Mouse (Mus musculus) pancreas, adult 10 weeks (tissue): ENCODE data around the gene Cops4. TPM values are rescaled to one million over a fixed set of nuclear protein-coding genes. Genes with fewer than 3 reads are reported as not detected.

Experiments
- polyA plus RNA-seq: library from polyadenylated mRNA; stranded (reverse); fragments of 350-450 nt; fragmentation: Illumina TruSeq; extraction: RNeasy Lipid Tissue Mini Kit (QIAGEN cat#74804); gene quantifications from one replicate; pipeline ENCODE4 v1.2.3, GENCODE M21; 2015; ENCODE audit warnings: low read depth, low replicate concordance; ENCODE audit not compliant: insufficient read depth

Gene Cops4
- polyA plus RNA-seq: 13.6 TPM

DNA sequence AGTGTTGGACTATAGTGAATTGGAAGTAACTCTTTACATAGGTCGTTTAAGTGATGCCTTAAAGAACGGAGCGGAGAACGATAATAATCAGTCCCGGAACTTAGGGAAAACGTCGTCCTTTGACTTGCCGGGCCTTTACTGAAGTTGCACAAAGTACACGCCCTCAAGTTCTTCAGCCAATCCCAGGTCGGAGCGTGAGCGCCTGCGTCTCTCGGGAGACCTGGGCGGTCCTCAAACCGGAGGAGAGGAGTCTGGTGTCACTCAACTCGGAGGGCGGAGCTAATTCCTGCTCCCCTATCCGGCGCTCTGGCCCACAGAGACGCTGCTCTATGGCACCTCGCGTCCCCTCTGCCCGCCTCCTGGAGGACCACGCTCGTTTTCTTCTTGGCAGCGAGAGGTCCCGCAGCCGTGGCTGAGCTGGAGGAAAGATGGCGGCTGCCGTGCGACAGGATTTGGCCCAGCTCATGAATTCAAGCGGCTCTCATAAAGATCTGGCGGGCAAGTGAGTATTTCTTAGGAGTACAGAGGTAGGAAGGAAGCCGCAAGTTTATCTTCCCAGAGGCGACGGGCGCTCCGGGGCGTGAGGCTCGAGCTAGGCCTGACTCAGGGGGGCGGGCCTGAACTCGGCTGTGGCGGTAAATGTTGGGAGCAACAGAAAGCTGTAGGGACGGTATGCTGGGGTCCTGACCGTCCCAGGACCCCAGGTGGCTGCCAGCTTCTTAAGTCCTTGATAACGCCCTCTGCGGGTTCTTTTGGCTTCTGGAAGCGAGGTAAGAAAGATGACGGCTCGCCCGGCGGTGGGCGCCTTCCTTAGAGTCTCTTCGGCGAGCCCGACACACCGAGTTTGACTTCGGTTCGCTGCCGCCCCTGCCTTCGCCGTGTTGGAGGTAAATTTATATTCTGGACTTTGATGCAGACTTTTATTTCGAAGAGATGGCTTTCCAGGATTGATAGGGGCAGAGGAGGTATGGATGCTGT, at the start of gene Cops4:
Gene Cops4, plus strand, starts transcription at position 261 of the 978 bp plus-strand sequence.

DNA sequence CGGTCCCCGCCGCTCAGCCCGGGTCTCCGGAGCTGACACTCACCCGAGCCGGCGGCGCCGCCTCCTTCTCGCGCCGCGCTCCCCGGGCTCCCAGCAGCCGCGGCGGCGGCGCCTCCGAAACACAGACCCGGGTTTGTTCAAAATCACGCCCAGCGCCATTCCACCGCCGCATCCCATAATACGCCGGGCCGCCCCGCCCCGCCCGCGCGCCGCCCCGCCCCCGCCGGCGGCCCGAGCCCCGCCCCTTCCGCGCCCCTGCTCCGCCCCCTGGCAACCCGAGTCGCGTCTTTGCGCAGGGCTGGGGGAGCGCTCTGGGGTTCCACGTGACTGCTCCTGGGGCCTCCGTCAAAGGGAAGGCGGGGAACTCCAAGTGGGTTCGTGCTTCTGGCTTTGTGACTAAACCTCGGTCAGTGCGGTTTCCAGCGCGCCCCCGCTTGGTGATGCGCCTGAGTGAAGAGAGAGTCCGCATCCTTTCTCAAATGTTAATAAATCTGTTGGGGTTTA, 17.6 kb upstream of the Cops4 start, which contains the start of gene Lin54:
Gene Lin54, minus strand, starts transcription at position 182 of the 504 bp plus-strand sequence.

DNA sequence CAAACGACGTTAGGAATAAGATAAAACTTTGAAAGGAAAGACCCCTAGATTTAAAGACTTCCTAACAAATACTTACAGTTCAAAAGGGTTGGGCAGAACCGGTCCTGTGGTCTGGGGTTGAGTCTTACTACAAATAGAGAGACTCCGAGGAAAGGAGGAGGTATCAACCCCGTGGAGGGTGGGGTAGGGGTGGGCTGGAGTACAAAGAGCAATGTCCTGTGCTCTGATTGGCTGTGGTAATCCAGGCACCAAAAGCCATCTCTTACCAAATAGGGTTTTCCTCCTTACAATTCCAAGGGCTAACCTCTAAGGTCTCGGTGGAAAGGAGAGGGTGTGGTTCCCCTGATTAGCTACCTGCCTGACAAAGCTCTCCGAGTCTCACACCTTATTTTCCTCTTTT, 54.0 kb downstream of the Cops4 start, which contains the start of gene Plac8:
Gene Plac8, minus strand, starts transcription at position 177 of the 400 bp plus-strand sequence.

Other genes with a start within 250 kb of the Cops4 start
- 101 TPM for gene Sec31a, start 102.1 kb upstream of the Cops4 start, polyA plus RNA-seq
- gene Lin54, start 17.7 kb upstream of the Cops4 start, polyA plus RNA-seq: 2.1 TPM
- 6.4 TPM for gene Plac8, start 53.9 kb downstream of the Cops4 start, polyA plus RNA-seq
- 17.4 TPM for gene Coq2, start 156.8 kb downstream of the Cops4 start, polyA plus RNA-seq
- gene Hpse, start 201.4 kb downstream of the Cops4 start, polyA plus RNA-seq: 1.4 TPM